Mouse (Mus musculus): ENCODE measurements around the gene Sowahc. TPM values are rescaled to one million over a fixed set of nuclear protein-coding genes. Genes with fewer than 3 reads are reported as not detected.

Sowahc gene
- 1.1 TPM for polyA plus RNA-seq (2017; shearing (Covaris generic))

DNA sequence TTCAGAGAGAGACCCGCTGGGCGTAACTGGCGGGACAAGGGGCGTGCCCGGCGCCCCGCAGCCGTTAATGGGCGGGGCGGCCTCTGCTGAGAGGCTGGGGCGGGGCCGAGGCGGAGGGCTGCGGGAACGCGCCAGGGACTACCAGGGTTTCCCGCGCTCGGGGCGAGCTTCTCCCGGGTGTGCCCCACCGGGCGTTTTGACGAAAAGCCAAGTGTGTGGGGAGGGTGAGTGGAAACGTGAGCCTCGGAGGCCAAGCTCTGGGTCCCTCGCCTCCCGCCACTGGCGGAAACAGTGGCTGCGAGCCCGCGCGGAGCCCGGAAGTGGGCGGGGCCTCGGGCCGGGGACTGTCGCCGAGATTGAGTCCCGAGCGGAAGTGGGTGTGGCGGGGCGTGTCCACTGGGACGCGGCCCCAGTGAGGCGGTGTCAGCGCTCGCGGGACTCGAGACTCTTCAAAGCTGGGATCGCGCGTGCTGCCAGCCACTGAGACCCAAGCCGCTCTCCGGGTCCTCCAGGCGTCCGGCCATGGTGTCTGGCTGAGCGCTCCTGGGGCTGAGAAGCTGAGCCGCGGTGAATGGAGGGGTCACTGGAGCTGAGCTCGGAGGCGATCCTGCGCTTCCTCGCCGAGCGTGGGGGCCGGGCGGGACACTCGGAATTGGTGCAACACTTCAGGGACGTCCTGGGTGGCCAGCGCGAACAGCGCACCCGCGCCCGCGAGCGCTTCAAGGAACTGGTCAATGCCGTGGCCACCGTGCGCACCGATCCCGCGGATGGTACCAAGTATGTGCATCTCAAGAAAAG lies at the start of gene Sowahc, which contains the start of gene Sept10:
Gene Sowahc (plus strand): TSS at position 481 of the 798 bp plus-strand sequence.
Gene Sept10 (minus strand): TSS at position 375 of the 798 bp plus-strand sequence.

Other genes starting within 250 kb of the Sowahc start
- gene Sept10, start 106 bp upstream of the Sowahc start, polyA plus RNA-seq (2017; shearing (Covaris generic)), result 0.57 TPM
- 39.9 TPM for gene P4ha1, start 101.3 kb downstream of the Sowahc start, polyA plus RNA-seq (2017; shearing (Covaris generic))
- 104 TPM for gene Gm10273, start 173.7 kb downstream of the Sowahc start, polyA plus RNA-seq (2017; shearing (Covaris generic))
- gene Pla2g12b, start 181.7 kb downstream of the Sowahc start, polyA plus RNA-seq (2017; shearing (Covaris generic)), result not detected
- gene Oit3, start 219.8 kb downstream of the Sowahc start, polyA plus RNA-seq (2017; shearing (Covaris generic)), result not detected

Data from effector memory CD4-positive, alpha-beta T cell, adult 7 months (primary cell).